Mouse (Mus musculus) splenic B cell, adult 2 months (primary cell): ENCODE data around the gene Gnat1.

ENCODE experiments used
- DNase-seq: peaks from one replicate; pipeline ENCODE4 v3.0.0-alpha.2; 2011; ENCODE audit warnings: low read depth, low spot score
- H3K27me3 ChIP-seq: 2 replicates; pipeline ENCODE4 v1.6.1; 2012; ENCODE audit warnings: mild to moderate bottlenecking, low read length, moderate library complexity, mixed read lengths; ENCODE audit not compliant: control insufficient read depth, poor library complexity, insufficient read depth, severe bottlenecking
- H3K36me3 ChIP-seq: 2 replicates; pipeline ENCODE4 v1.6.1; 2012; ENCODE audit warnings: mild to moderate bottlenecking, low read length, moderate library complexity, mixed read lengths; ENCODE audit not compliant: control insufficient read depth, poor library complexity, insufficient read depth, severe bottlenecking

Gene Gnat1

GRCm38 (mm10) chr9:107707701-107708438 lies 28.4 kb upstream of the Gnat1 start:
- no peak for DNase-seq
- no peaks in the 10 kb centered on the region for H3K27me3 ChIP-seq
- H3K36me3 ChIP-seq: no peaks in the 10 kb centered on the region

- DNase-seq: no peak
- no peaks in the 10 kb centered on the region for H3K36me3 ChIP-seq
- no peaks in the 10 kb centered on the region for H3K27me3 ChIP-seq
These were observed 27.3 kb upstream of the Gnat1 start for GRCm38 (mm10) chr9:107706781-107707211.

DNA sequence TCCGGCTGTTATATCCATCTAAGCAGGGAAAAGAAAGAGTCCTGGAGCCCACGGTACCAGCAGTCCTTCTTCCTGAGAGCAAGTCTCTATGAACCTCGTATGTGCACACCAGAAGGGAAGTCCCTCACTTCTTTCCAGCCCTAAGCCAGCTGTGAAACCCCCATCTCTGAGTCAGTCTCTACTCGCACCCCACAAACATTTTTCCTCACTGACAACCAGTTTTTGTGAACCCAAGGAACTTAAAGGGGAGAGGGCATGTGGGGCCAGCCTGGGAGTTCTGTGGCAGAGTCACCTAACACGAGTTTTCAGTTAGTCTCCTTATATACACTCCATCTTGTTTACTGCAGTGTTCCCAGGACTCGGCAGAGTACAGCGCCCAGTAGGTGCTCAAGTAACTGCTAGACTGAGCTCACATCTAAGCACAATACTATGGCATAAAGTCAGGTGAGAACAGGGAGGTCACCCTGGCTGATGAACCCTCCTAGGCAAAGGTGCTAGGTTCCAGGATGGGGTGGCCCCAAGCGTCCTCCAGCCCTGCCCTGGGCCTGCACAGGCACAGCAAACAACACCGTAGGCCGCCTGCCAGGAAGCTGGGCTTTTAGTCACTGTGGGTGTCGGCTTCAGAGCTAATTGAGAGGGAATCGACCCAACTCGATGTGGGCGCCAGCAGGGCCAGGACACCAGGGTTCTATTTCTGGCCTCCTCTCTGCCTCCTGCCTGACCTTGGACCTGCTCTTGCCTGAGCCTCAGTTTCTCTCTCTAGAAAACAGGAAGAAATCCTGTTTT lies 24.0 kb upstream of the Gnat1 start:
- no peaks in the 10 kb centered on the region for H3K36me3 ChIP-seq
- no peaks in the 10 kb centered on the region for H3K27me3 ChIP-seq
- DNase-seq: no peak

- Histone ChIP-seq H3K36me3 (no peaks in the 10 kb centered on the region), H3K27me3 (no peaks in the 10 kb centered on the region)
- no peak for DNase-seq
These were observed 23.2 kb upstream of the Gnat1 start for GRCm38 (mm10) chr9:107702606-107703185.

DNA sequence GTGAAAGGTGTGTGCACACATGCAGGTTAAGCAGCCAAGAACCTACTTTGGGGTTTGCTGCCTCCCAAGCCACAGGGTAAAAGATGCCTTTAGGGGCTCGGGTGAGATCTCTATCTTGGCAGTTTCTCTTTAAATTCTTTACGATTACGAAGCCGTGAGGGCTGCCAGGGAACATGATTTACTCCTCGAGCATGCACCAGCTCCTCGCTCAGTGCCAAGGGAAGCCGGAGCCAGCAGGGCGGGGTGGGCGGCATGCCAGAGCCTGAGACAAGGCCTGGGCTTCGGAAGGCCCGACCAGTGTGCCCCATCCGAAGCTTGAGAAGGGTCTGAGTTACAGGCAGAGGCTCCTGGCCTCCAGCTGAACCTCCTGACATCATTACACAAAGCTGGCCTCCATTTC lies 22.1 kb upstream of the Gnat1 start:
- no peaks in the 10 kb centered on the region for H3K36me3 ChIP-seq
- DNase-seq: no peak
- no peaks in the 10 kb centered on the region for H3K27me3 ChIP-seq

GRCm38 (mm10) chr9:107700114-107700571 lies 20.6 kb upstream of the Gnat1 start:
- no peaks in the 10 kb centered on the region for H3K36me3 ChIP-seq
- no peaks in the 10 kb centered on the region for H3K27me3 ChIP-seq
- DNase-seq: no peak

DNA sequence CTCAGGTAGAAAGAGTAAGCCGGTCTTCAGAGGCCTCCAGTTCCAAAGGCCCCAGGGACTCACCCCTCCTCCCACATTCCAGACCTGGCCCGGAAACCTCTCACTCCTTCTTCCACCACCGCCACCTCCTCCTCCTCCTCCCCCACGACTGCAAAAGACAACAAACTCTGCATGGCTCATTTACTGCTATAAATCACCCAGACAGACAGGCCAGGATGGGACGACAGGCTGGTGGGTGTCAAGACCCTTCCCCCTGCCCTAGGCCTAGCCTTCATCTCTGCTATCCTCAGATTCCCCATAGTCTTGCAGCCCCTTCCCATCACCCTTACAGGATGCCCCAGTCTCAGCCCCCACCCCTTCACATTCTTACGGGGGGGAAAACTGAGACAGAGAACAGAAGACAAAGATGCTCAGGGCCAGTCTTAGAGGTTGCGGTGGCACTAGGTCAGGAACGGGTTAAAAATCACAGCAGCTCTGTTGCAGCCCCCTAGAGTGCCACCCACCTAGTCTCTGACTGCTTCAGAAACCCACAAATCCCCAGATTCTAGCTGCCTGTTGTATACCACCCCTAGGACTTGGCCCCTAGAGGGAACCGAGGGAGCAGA lies 20.0 kb upstream of the Gnat1 start:
- Histone ChIP-seq H3K27me3 (no peaks in the 10 kb centered on the region), H3K36me3 (no peaks in the 10 kb centered on the region)
- DNase-seq: no peak

DNA sequence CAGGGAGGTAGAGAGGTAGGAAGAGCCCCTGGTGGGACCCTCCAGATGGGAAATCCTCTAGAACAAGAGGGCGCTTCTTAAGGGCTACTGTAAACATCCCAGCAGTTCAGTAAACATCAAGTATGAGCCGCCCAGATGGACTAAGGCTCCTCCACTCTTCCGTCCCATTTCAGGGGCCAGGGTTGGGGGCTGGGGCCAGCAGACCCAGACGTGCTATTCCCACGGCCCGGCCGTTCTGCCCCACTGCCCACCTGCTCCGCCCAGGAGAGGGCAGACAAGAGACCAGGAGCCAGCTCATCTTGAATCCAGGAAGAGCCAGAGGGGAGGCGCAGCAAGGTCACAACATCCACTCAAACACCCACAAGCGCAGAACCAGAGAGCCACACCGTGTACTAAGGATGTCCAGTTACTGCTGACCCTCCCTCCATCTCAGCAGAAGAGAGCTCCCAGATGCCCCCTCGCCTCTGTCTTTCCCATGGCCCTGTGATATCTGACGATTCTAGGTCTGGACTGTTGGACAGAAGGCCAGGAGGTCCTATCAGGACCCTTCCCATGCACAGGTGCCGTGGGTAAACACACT lies 19.2 kb upstream of the Gnat1 start:
- no peak for DNase-seq
- no peaks in the 10 kb centered on the region for H3K36me3 ChIP-seq

DNA sequence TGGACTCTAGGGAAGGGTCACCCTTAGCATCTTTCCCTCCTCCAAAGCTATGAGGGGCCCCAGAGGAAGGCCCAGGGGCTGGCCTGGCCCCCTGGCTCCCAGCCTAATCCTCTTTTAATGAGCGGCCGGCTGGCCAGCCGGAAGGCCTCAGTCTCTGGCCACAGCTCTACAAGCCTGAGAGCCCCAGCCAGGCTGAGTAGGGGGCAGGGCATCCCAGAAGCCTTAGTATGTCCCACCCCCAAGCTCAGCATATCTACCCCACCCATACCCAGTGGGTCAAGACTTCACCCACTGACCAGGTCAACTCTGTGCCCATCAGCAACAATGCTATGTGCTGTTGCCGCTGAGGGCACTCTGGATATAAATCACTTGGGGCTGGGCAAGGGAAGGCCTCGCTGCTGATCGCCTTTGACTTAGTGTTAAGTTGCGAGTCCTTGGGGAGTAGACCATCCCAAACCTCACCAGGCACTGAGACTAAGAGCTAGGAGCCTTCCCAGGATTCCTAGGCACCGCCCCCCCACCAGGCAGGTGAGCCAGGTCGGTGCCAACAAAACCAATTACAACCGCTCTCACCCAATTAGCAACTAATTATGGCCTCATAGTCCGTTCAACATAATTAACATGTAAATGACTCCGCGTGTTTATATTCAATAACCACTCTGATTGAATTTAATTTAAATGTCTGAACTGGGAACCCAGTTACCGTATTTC lies 18.5 kb upstream of the Gnat1 start:
- DNase-seq: no peak
- Histone ChIP-seq H3K27me3 (no peaks in the 10 kb centered on the region), H3K36me3 (no peaks in the 10 kb centered on the region)

More for the DNA sequence above, 19.2 kb upstream of the Gnat1 start:
- no peaks in the 10 kb centered on the region for H3K27me3 ChIP-seq

DNA sequence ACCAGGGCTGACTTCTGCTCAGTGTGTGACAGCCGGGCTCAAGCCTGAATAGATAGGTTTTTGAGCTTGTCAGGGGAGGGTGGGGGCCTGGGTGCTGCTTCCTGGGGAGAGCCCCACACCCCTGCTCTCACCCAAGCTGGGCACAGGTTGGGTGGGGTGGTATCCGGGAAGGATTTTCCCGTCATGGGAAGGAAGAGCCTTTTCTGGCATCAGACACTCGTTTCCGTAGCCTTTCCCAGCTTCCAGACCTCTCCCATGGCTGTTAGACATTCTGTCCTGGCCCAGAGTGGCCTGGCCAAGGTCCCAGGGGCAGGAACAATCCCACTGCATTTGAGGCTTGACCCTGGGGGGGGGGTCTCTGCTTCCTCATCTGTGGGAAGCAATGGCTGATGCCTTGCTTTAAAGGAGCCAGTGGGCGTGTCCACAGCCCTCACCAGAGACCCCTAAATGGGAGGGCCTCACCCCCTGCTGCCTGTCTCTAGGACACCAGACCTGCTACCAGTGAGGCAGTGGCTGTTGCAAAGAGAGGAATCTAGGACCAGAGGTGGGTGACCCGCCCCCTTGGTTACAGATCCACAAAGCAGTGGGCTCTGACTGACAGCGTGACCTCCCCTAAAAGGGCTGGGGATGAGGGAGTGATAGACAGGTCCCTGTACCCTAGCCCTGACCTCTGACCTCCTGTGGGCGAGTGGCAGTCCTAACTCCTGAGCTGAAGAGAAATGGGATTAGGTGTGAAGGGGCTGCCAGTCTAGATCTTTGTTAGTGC lies 17.5 kb upstream of the Gnat1 start:
- H3K36me3 ChIP-seq: no peaks in the 10 kb centered on the region
- no peaks in the 10 kb centered on the region for H3K27me3 ChIP-seq
- no peak for DNase-seq

GRCm38 (mm10) chr9:107696106-107696479 lies 16.6 kb upstream of the Gnat1 start:
- H3K36me3 ChIP-seq: no peaks in the 10 kb centered on the region
- no peaks in the 10 kb centered on the region for H3K27me3 ChIP-seq
- peak; percentile 42 for DNase-seq

DNA sequence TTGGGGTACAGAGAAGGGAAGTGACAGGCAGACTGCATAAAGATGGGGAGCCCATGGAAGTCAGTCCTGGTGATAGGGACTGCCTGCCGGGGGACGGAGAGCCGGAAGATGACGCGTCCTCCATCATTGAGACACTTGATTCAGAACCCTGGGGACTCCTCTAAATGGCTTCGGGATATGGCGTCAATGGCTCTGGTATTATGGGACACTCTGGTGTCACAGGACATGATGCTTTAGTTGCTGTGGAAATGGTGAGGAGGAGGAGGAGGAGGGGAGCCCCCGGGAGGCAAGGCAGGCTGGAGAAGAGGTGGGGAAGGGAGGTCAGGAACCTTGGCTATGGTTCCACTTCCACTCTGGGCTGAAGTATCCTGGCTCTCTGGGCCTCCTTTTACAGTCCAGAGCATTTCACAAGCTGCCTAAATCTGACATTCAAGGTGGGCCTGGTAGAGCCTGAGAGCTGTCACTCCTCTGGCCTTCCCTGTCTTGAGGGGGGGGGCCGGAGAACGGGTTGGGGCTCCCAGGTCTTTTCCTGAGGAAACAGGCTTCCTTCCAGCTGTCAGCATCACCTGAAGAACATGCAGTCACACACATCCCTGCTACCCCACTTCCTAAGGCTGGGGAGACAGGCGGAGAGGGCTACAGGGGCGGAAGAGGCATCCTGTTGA lies 16.1 kb upstream of the Gnat1 start:
- Histone ChIP-seq H3K36me3 (no peaks in the 10 kb centered on the region), H3K27me3 (no peaks in the 10 kb centered on the region)
- no peak for DNase-seq

GRCm38 (mm10) chr9:107694627-107695026 lies 15.1 kb upstream of the Gnat1 start:
- Histone ChIP-seq H3K36me3 (no peaks in the 10 kb centered on the region), H3K27me3 (no peaks in the 10 kb centered on the region)
- no peak for DNase-seq
